Mouse (Mus musculus) MEL (cell line): ENCODE results near the gene Try10.
"Not testable (repeated sequence)": the region's sequence is repeated elsewhere in the genome, so short reads cannot be mapped to it uniquely, and the experiment has no call there.

Experiments used
- CHD2 ChIP-seq: IDR thresholded peaks from 2 replicates; pipeline ENCODE4 v1.6.1; 2011; ENCODE audit warnings: low read length, improper control_type of control experiment
- CTCF ChIP-seq, 3 experiments: IDR thresholded peaks in 2 of 3; conservative IDR thresholded peaks in 1 of 3; 2 replicates each; pipeline ENCODE4 v1.5.1; 2011 to 2012; ENCODE audit warnings: low read length in 3 of 3, low read depth in 2 of 3, mild to moderate bottlenecking in 2 of 3, improper control_type of control experiment in 1 of 3, inconsistent platforms in 1 of 3, mixed read lengths in 1 of 3, moderate library complexity in 1 of 3; ENCODE audit not compliant: control insufficient read depth in 1 of 3, insufficient read depth in 1 of 3, poor library complexity in 1 of 3, severe bottlenecking in 1 of 3
- EP300 ChIP-seq, 2 experiments: IDR thresholded peaks; 2 replicates each; pipeline ENCODE4 v1.6.1; 2011; ENCODE audit warnings: improper control_type of control experiment in 2 of 2, low read length in 2 of 2, low read depth in 1 of 2, mild to moderate bottlenecking in 1 of 2
- GATA1 ChIP-seq: IDR thresholded peaks from 2 replicates; pipeline ENCODE4 v1.6.1; 2011; ENCODE audit warnings: low read depth, low read length, improper control_type of control experiment
- MAX ChIP-seq: IDR thresholded peaks from 2 replicates; pipeline ENCODE4 v1.6.1; 2011; ENCODE audit warnings: low read length, improper control_type of control experiment
- POLR2A ChIP-seq, 2 experiments: IDR thresholded peaks; 2 replicates each; pipeline ENCODE4 v1.6.1; 2011 to 2012; ENCODE audit warnings: low read length in 2 of 2, mild to moderate bottlenecking in 2 of 2, control low read depth in 1 of 2, improper control_type of control experiment in 1 of 2, low read depth in 1 of 2, moderate library complexity in 1 of 2; ENCODE audit not compliant: control insufficient read depth in 1 of 2, insufficient read depth in 1 of 2, poor library complexity in 1 of 2
- POLR2AphosphoS5 ChIP-seq: IDR thresholded peaks from 2 replicates; pipeline ENCODE4 v1.6.1; 2012; ENCODE audit warnings: low read depth, borderline replicate concordance, mild to moderate bottlenecking, inconsistent platforms, low read length, moderate library complexity, mixed read lengths
- RAD21 ChIP-seq: IDR thresholded peaks from 2 replicates; pipeline ENCODE4 v1.6.1; 2011; ENCODE audit warnings: mild to moderate bottlenecking, low read depth, low read length, improper control_type of control experiment
- USF1 ChIP-seq: IDR thresholded peaks from 2 replicates; pipeline ENCODE4 v1.6.1; 2014; ENCODE audit warnings: low read depth, mild to moderate bottlenecking, inconsistent platforms, low read length, improper control_type of control experiment, moderate library complexity
- USF2 ChIP-seq, 2 experiments: IDR thresholded peaks; 2 replicates each; pipeline ENCODE4 v1.6.1; 2011 to 2012; ENCODE audit warnings: improper control_type of control experiment in 2 of 2, low read length in 2 of 2, borderline replicate concordance in 1 of 2, inconsistent platforms in 1 of 2, low read depth in 1 of 2, mild to moderate bottlenecking in 1 of 2; ENCODE audit not compliant: insufficient read depth in 1 of 2
- ZC3H11A ChIP-seq: IDR thresholded peaks from 2 replicates; pipeline ENCODE4 v1.6.1; 2012; ENCODE audit warnings: low read depth, mild to moderate bottlenecking, inconsistent platforms, low read length, improper control_type of control experiment

- not testable (repeated sequence) for TF ChIP-seq USF1; POLR2A (IDR thresholded peaks at IDR 0.05; ENCODE audit: control insufficient read depth in 1 of 2, insufficient read depth in 1 of 2, low read depth in 1 of 2, low read length in 2 of 2, poor library complexity in 1 of 2); CTCF (IDR thresholded peaks at IDR 0.05 in 2 of 3, conservative IDR thresholded peaks at IDR 0.05 in 1 of 3; ENCODE audit: control insufficient read depth in 1 of 3, insufficient read depth in 1 of 3, low read depth in 2 of 3, low read length in 3 of 3, poor library complexity in 1 of 3, severe bottlenecking in 1 of 3); EP300 (IDR thresholded peaks at IDR 0.05; ENCODE audit: low read depth in 1 of 2, low read length in 2 of 2); ZC3H11A; USF2 (IDR thresholded peaks at IDR 0.05; ENCODE audit: borderline replicate concordance in 1 of 2, insufficient read depth in 1 of 2, low read depth in 1 of 2, low read length in 2 of 2); GATA1; RAD21; POLR2AphosphoS5; MAX; CHD2
Observed at GRCm38 (mm10) chr6:41316741-41317140, 37.2 kb upstream of the Try10 start, which contains the start of gene Try5.
